Mouse (Mus musculus): ENCODE measurements around the gene Fam110a.

Gene Fam110a

DNA sequence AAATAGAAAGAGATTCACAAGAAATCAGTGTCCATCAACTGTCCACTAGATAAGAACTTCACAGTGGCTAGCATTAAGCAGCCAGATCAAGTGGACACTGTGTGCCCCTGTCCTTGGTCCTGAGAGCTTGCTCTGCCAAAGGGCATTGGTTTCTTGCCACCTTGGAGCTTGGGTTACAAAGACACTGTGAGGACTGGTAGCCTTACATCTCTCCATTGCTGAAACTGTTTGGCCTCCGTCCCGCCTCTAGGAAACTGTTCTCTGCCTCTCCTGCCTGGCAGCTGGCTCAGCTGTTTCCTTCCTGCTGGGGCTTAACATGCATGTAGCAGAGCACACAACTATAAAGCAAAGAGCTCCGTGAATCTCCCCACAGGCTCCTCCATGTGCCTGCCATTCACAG, 42.1 kb downstream of the Fam110a start:
- CTCF ChIA-PET: interaction anchor here (0.5 to 1.4 kb wide), 9 partner anchors 7 to 426 kb away, joined by 3 to 9 read pairs (median 3); no protein-coding TSS in a partner anchor
- POLR2A ChIA-PET: interaction anchor here in 3 of 4 experiments (0.5 to 1.2 kb wide), 5 partner anchors 23 to 877 kb away, joined by 3 to 4 read pairs (median 3); no protein-coding TSS in a partner anchor

DNA sequence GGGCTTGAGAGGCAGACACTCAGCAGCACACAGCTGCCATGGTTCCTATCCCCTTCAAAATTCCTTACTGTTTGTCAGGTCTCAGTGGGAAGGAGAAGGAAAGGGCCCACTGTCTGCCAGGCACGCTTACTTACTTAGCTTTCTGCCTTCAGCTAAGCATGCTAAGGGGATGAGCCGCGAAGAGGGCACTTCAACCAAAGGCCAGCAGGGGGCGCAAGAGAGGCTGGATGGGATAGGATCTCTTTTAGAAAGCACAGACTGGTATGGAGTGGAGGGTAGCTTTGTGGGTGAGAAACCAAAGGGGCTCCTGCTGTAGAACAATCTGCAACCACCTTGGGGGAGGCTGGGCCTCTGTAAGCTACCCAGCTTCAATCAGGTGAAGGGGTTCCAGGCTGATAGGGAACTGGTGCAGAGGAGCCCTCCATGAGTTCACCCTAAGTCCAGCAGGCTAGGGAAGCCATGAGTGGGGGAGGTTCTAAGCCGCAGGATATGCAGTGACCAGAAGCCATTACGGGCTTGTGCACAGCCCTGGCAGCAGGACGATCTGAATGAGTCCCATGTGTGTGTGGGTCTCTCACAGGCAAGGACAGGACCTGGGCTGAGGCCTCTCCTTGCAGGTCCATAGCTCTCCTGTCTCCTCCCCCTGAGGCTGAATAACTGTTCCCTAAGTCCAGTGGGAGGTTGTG, 49.5 kb downstream of the Fam110a start:
- POLR2A ChIA-PET: interaction anchor here in 3 of 4 experiments (0.6 to 1.4 kb wide), 4 partner anchors 35 to 414 kb away, joined by 3 read pairs; partner anchors contain the start of gene Trib3 (in 1 of the 3)

DNA sequence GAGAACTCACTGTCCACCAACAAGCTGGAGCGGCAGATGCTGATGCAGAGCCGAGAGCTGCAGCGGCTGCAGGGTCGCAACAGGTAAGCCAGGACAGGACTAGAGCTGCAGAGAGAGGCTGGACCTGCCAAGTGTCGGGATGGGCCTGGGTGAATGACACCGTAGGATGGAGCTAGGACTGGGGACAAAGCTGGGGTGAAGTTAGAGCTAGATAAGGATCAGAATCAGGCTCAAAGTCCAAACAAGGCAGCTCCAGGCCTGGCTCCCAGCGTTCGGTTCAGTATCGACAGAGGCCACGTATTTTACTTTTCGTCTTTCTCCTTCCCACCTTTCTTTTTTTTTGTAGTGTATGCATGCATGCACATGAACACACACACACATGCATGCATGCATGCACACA, 52.9 kb downstream of the Fam110a start:
- POLR2A ChIA-PET: no interaction called here

More for the DNA sequence above, 49.5 kb downstream of the Fam110a start:
- CTCF ChIA-PET: interaction anchor here (0.5 to 2.5 kb wide), 102 partner anchors 8 to 687 kb away, joined by 3 to 17 read pairs (median 4); partner anchors contain the start of genes Angpt4 (in 2 of the 4), Fam110a (in 2 of the 4), Rbck1 (in 1 of the 4) and Slc52a3 (in 1 of the 4)

DNA sequence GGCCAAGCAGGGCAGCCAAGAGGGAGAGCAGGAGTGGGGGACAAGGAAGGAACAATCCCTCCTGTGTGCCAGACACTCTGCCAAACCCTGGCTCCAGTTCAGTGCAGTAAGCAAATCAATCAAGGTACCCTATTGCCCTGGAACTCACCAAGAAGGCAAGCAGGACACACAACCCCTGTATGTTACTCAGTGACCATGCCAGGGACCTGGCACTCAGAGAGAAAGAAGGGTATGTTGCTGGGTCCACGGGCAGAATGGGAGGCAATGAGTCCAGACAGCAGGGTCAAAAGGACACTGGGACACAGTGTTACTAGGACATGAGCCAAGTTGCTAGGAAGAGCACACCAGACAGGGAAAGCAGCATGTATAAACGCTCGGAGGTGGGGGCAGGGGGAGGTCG, 54.3 kb downstream of the Fam110a start:
- CTCF ChIA-PET: interaction anchor here in 1 of 4 experiments (1.2 kb wide), 1 partner anchor 11 kb away, joined by 3 read pairs; no protein-coding TSS in a partner anchor
- POLR2A ChIA-PET: no interaction called here

More for the DNA sequence above, 52.9 kb downstream of the Fam110a start:
- CTCF ChIA-PET: interaction anchor here in 1 of 4 experiments (1.0 kb wide), 1 partner anchor 20 kb away, joined by 3 read pairs; no protein-coding TSS in a partner anchor

DNA sequence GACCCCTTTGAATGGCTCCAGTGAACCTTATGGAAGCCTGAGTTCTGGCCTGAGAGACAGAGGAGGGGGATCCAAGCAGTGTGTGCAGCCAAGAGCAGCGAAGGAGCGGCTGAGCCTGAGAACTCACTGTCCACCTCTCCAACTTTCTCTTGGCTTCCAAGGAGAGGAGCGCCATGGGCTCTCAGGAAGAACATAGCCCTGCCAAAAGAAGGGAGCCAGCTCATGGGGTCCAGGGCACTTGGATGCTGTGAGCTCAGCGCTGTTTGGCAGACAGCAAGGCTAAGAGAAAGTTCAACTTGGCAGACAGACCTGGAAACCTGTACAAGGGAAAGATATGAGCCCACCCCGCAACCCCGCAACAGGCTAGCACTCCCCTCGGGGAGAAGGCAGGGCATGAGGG, 55.7 kb downstream of the Fam110a start:
- CTCF ChIA-PET: interaction anchor here in 1 of 4 experiments (1.1 kb wide), 1 partner anchor 30 kb away, joined by 3 read pairs; no protein-coding TSS in a partner anchor
- POLR2A ChIA-PET: interaction anchor here in 1 of 4 experiments (1.2 kb wide), 1 partner anchor 8 kb away, joined by 3 read pairs; no protein-coding TSS in a partner anchor

DNA sequence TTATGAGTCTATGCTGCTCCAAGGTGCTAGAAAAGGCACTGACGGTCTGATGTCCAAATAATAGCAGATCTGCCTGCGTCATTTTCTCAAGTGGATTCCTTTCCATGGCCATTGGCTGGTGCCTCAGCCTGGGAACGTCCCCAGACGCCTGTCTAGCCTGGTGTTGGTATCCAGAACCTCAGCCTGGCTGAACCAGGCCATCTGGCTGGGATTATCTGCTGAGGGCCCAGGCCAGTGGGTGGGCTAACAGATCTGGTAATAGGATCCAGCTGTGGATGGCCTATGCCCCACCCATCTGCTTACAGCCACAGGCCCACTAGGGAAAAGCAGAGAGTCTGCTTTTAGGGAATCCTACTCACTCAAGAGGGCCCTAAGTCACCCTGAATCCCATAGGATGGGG, 58.4 kb downstream of the Fam110a start:
- ChIA-PET POLR2A (interaction anchor here in 1 of 4 experiments (0.6 kb wide), 1 partner anchor 785 kb away, joined by 3 read pairs; no protein-coding TSS in a partner anchor), CTCF (interaction anchor here in 2 of 4 experiments (1.4 to 1.6 kb wide), 1 partner anchor 9 kb away, joined by 5 read pairs; no protein-coding TSS in a partner anchor)

DNA sequence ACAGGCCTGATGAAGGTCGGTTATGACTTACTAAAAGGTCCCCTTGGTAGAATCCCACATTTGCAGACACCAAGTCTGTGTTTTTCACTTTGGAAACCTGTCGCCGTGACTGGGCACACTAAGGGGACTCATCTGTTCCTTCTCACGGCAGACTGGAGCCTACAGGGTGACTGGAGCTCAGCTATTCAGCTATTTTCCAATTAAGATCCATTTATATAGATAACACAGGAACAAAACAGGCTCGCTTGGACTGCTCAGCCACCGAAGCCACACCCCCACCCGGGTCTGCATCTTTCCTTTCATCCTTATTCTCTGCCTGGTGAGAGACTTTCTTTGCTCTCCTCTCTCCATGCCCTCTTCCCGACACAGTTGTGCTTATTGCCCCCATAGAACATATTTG, 59.0 kb downstream of the Fam110a start:
- CTCF ChIA-PET: no interaction called here
- POLR2A ChIA-PET: no interaction called here
